Mouse (Mus musculus) frontal cortex, postnatal 10 days (tissue): Measurements from ENCODE around the gene Adcy5.

Source experiments
- DNase-seq, 2 experiments: peaks; one replicate each; pipeline ENCODE4 v3.0.0; 2022; ENCODE audit warnings: low spot score in 2 of 2, mixed read lengths in 1 of 2

Adcy5 gene

GRCm38 (mm10) chr16:35317460-35317859 lies 162.8 kb downstream of the Adcy5 start:
- no peak for DNase-seq

GRCm38 (mm10) chr16:35318397-35318796 lies 163.7 kb downstream of the Adcy5 start:
- DNase-seq = no peak

- DNase-seq = no peak
Measured at GRCm38 (mm10) chr16:35319335-35319734, 164.7 kb downstream of the Adcy5 start.

GRCm38 (mm10) chr16:35319773-35320172 lies 165.1 kb downstream of the Adcy5 start:
- DNase-seq = no peak

GRCm38 (mm10) chr16:35330451-35330850 lies 175.8 kb downstream of the Adcy5 start:
- no peak for DNase-seq
